Mouse (Mus musculus) ES-E14 (cell line): ENCODE measurements around the gene Mbd3. TPM values are rescaled to one million over a fixed set of nuclear protein-coding genes. Genes with fewer than 3 reads are reported as not detected.

ENCODE experiments used
- DNase-seq: peaks from one replicate; pipeline ENCODE4 v3.0.0-alpha.2; 2013; ENCODE audit warnings: low read depth, low spot score
- H3K27ac ChIP-seq: 2 replicates; pipeline ENCODE4 v1.5.1; 2012; ENCODE audit warnings: low read depth, mild to moderate bottlenecking, low read length, moderate library complexity, mixed read lengths; ENCODE audit not compliant: poor library complexity, insufficient read depth, severe bottlenecking
- H3K36me3 ChIP-seq: 2 replicates; pipeline ENCODE4 v1.6.1; 2012; ENCODE audit warnings: mild to moderate bottlenecking, low read length, moderate library complexity, mixed read lengths; ENCODE audit not compliant: control insufficient read depth, poor library complexity, insufficient read depth, severe bottlenecking
- H3K4me1 ChIP-seq, 2 experiments: fragments of 150-350 bp in 1 of 2; sonication (generic) in 1 of 2; 2 replicates each; pipeline ENCODE4 v1.6.1; 2012; ENCODE audit warnings: low read length in 2 of 2, mild to moderate bottlenecking in 1 of 2, mixed read lengths in 1 of 2; ENCODE audit not compliant: control insufficient read depth in 2 of 2, insufficient read depth in 2 of 2, poor library complexity in 1 of 2
- H3K4me3 ChIP-seq, 2 experiments: fragments of 150-350 bp in 1 of 2; sonication (generic) in 1 of 2; 2 replicates each; pipeline ENCODE4 v1.5.1; 2012; ENCODE audit warnings: low read length in 2 of 2, low read depth in 1 of 2, mild to moderate bottlenecking in 1 of 2, mixed read lengths in 1 of 2; ENCODE audit not compliant: insufficient read depth in 1 of 2, poor library complexity in 1 of 2, severe bottlenecking in 1 of 2
- H3K9ac ChIP-seq: 2 replicates; pipeline ENCODE4 v1.6.1; 2012; ENCODE audit warnings: low read depth, mild to moderate bottlenecking, low read length, mixed read lengths; ENCODE audit not compliant: poor library complexity, insufficient read depth, severe bottlenecking
- H3K9me3 ChIP-seq: fragments of 150-350 bp; sonication (generic); 2 replicates; pipeline ENCODE4 v1.6.1; 2012; ENCODE audit warnings: low read depth, mild to moderate bottlenecking, low read length; ENCODE audit not compliant: control insufficient read depth, insufficient read depth
- CHD2 ChIP-seq: IDR thresholded peaks from 2 replicates; pipeline ENCODE4 v1.6.1; 2014; ENCODE audit warnings: mild to moderate bottlenecking, low read depth, low read length, inconsistent platforms
- HCFC1 ChIP-seq: IDR thresholded peaks from 2 replicates; pipeline ENCODE4 v1.6.1; 2012; ENCODE audit warnings: low read length, inconsistent platforms, borderline replicate concordance; ENCODE audit not compliant: insufficient read depth
- MAFK ChIP-seq: IDR thresholded peaks from 2 replicates; pipeline ENCODE4 v1.6.1; 2014; ENCODE audit warnings: mild to moderate bottlenecking, low read depth, low read length, inconsistent platforms; ENCODE audit not compliant: insufficient read depth
- ZC3H11A ChIP-seq: IDR thresholded peaks from 2 replicates; pipeline ENCODE4 v1.6.1; 2012; ENCODE audit warnings: low read depth, mild to moderate bottlenecking, inconsistent platforms, low read length, borderline replicate concordance
- ZNF384 ChIP-seq: IDR thresholded peaks from 2 replicates; pipeline ENCODE4 v1.6.1; 2012; ENCODE audit warnings: low read depth, low read length, inconsistent platforms
- in situ Hi-C, 2 experiments: fragments of 600-800 bp; cut with MboI; formaldehyde crosslinking; loops; one replicate each; pipeline ENCODE4 v1.15.1; 2025; ENCODE audit warnings: low sequenced_read_pairs in 2 of 2, inconsistent platforms in 1 of 2; ENCODE audit not compliant: unreplicated experiment in 2 of 2
- total RNA-seq: library from RNA; depleted of rRNA; stranded (reverse); fragments of 300-350 nt; gene quantifications from 2 replicates; pipeline ENCODE4 v1.2.3, GENCODE M21; 2012

The Mbd3 gene
- total RNA-seq, 1 experiment, result 131 TPM

GRCm38 (mm10) chr10:80403044-80403692 is 3.8 kb upstream of the Mbd3 start:
- in situ Hi-C loops, result no loop called here
- peaks cover 0 to 12% of the 10 kb centered on the region in 2 experiments; a peak in 2 of 4 replicates for H3K4me1 ChIP-seq
- peak; percentile 62 for DNase-seq

GRCm38 (mm10) chr10:80400704-80401161 is 1.4 kb upstream of the Mbd3 start:
- peak overlapping the region; percentile 66; the same call in 1 of the 2 replicates for H3K9ac ChIP-seq
- peaks cover 0 to 20% of the 10 kb centered on the region in 2 experiments; a peak in 2 of 4 replicates for H3K4me1 ChIP-seq
- no peak for DNase-seq
- in situ Hi-C loops, result no loop called here
- H3K36me3 ChIP-seq, result peaks cover 32% of the 10 kb centered on the region
- TF ChIP-seq ZC3H11A, result no peak
- TF ChIP-seq CHD2, result no peak
- no peak for TF ChIP-seq HCFC1
- TF ChIP-seq ZNF384, result no peak
- TF ChIP-seq MAFK, result no peak
- no peaks in the 10 kb centered on the region for H3K9me3 ChIP-seq
- peak overlapping the region; percentile 58; the same call in 1 of the 2 replicates for H3K27ac ChIP-seq
- H3K4me3 ChIP-seq, result peak overlapping the region; percentile 52 to 88; a peak in 3 of 4 replicates

More at GRCm38 (mm10) chr10:80403044-80403692, 3.8 kb upstream of the Mbd3 start:
- Histone ChIP-seq H3K27ac (no peak overlapping the region), H3K36me3 (peaks cover 27% of the 10 kb centered on the region), H3K9me3 (no peaks in the 10 kb centered on the region), H3K4me3 (no peak overlapping the region), H3K9ac (no peak overlapping the region)
- no peak for TF ChIP-seq ZNF384
- TF ChIP-seq HCFC1, result peak; percentile 44; the same call in 1 of the 2 replicates

GRCm38 (mm10) chr10:80399973-80400703 is 788 bp upstream of the Mbd3 start:
- H3K36me3 ChIP-seq, result peaks cover 32% of the 10 kb centered on the region
- H3K9ac ChIP-seq, result peak overlapping the region; percentile 66
- in situ Hi-C loops, result no loop called here
- H3K9me3 ChIP-seq, result no peaks in the 10 kb centered on the region
- TF ChIP-seq MAFK (no peak), CHD2 (no peak), ZNF384 (no peak), HCFC1 (no peak), ZC3H11A (no peak)
- peak overlapping the region; percentile 58 for H3K27ac ChIP-seq
- DNase-seq, result no peak
- H3K4me1 ChIP-seq, result peaks cover 0 to 18% of the 10 kb centered on the region in 2 experiments; a peak in 2 of 4 replicates
- peak overlapping the region; percentile 52 to 88 for H3K4me3 ChIP-seq

- in situ Hi-C loops, result no loop called here
- H3K4me3 ChIP-seq, result peak overlapping the region; percentile 69 to 81
- peaks cover 0 to 21% of the 10 kb centered on the region in 2 experiments; a peak in 2 of 4 replicates for H3K4me1 ChIP-seq
- H3K36me3 ChIP-seq, result peaks cover 39% of the 10 kb centered on the region
- peak overlapping the region; percentile 92 for H3K9ac ChIP-seq
- DNase-seq, result peak; percentile 94
- no peak for TF ChIP-seq ZC3H11A
- TF ChIP-seq MAFK, result peak; percentile 77
- no peaks in the 10 kb centered on the region for H3K9me3 ChIP-seq
- peak overlapping the region; percentile 95 for H3K27ac ChIP-seq
These were observed 595 bp downstream of the Mbd3 start for GRCm38 (mm10) chr10:80398719-80399190.
